Mouse (Mus musculus) erythroid progenitor cell, adult 5-6 weeks (primary cell): ENCODE measurements around the gene Gm15217. TPM values are rescaled to one million over a fixed set of nuclear protein-coding genes. Genes with fewer than 3 reads are reported as not detected.

ENCODE experiments used
- ATAC-seq: replicated peaks from 2 replicates; pipeline ENCODE4 v1.8.0; 2016; ENCODE audit warnings: moderate number of reproducible peaks, mild to moderate bottlenecking, moderate TSS enrichment, inconsistent platforms; ENCODE audit not compliant: poor library complexity, low FRiP score, severe bottlenecking
- total RNA-seq, 2 experiments: library from RNA; stranded (forward) in 1 of 2; stranded (reverse) in 1 of 2; fragments of 150-400 nt in 1 of 2; fragments of 186-747, 209-891 nt in 1 of 2; gene quantifications; 2 replicates each; pipeline versions ENCODE4 v1.2.3 to v1.2.4; 2015 to 2017; ENCODE audit warnings: low replicate concordance in 2 of 2

Gm15217 gene
- total RNA-seq (2015; ENCODE audit: low replicate concordance) (not detected in 2 replicates), total RNA-seq (2017; ENCODE audit: low replicate concordance) (not detected in 2 replicates)

GRCm38 (mm10) chr14:46379285-46379684 lies at the start of gene Gm15217:
Gene Gm15217, plus strand, starts transcription at chr14:46379414.
- no peak for ATAC-seq

DNA sequence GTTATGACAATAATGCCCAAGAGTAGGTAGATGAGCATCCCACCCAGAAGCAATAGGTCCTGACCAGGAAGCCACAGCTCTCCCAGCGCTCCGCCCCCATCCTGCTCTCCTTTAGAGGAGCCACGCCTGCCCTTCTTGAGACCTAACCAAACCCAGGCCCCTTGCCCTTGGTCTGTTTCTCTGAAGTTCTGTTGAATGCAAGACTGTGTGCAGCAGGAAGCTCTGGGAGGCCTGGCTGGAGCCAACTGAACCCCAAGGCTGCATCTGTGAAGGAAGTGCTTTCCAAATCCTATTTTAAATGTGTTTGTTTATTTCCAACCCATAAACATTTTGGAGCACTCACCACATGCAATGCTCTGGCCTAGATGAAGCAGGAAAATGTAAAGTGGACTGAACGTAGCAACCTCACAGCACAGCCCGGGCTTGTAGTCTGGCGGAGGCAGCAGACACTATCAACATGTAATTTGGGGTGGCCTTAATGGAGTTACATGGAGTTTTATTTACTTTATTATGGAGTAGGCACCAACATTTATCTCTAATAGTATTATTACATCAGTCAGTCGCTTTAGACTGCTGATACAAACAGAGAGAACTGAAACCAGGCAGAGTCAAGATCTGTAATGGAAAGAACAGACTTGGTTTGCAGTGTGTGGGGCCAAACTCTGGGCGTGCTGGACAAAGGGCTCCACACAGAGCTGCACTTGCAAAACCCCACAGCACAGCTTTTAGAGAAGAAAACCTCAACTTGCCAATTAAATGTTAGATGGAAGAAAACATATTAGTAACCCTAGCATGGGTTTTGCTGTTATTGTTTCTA lies 45.6 kb upstream of the Gm15217 start:
- ATAC-seq, result no peak

DNA sequence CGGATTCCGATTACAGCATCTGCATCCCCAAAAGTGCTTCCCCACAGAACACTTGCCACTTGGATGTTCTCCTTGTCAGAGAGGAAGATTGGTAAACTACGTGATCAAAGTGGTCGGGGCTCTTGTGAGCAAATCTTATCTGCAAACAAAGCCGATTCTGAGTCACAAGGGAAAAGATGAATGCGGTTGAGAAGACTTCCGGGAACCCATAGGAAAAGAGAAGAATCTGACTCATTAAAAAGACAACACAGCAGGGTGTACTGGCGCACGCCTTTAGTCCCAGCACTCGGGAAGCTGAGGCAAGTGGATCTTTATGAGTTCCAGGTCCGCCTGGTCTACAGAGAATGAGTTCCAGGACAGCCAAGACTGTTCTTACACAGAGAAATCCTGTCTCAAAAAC lies 40.4 kb upstream of the Gm15217 start:
- no peak for ATAC-seq

DNA sequence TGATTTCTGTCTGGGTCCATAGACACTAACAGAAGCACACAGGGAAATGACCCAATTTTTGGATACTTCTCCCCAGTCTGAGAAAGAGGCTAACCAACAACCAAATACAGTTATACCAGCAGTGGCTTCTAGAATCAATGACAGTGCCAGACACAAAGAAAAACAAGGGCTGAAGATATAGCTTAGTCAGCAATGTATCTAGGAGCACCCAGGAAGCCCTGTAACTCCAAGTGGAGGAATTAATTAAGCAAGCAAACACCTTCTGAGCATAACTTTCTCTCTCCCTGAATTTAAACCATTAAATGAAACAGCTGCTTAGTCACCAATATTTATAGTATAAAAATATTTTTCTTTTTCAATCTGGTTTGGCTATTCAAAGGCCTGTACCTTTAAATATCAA lies 34.5 kb upstream of the Gm15217 start:
- ATAC-seq, result no peak

GRCm38 (mm10) chr14:46357286-46357685 lies 21.9 kb upstream of the Gm15217 start:
- no peak for ATAC-seq

- ATAC-seq, result no peak
Measured at GRCm38 (mm10) chr14:46357696-46358095, 21.5 kb upstream of the Gm15217 start.

GRCm38 (mm10) chr14:46363209-46363608 lies 16.0 kb upstream of the Gm15217 start:
- ATAC-seq, result no peak

DNA sequence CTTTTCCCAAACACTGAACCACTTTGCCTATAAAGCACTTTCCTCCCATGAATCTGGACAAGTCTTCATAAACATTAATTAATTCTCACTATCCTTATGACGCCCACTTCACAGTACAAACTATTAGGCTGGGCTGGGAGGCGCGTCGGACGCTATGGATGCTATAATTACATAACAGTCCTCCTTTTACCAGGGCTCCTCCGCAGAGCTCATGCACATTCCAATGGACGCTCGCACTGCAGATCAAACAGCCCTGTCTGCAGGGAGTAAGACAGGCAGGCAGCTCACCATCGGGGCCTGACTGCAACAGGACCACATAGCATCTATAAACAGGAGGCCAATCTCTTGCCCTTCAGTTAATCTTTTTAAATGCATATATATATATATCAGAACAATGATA lies 6.8 kb upstream of the Gm15217 start:
- ATAC-seq, result no peak

DNA sequence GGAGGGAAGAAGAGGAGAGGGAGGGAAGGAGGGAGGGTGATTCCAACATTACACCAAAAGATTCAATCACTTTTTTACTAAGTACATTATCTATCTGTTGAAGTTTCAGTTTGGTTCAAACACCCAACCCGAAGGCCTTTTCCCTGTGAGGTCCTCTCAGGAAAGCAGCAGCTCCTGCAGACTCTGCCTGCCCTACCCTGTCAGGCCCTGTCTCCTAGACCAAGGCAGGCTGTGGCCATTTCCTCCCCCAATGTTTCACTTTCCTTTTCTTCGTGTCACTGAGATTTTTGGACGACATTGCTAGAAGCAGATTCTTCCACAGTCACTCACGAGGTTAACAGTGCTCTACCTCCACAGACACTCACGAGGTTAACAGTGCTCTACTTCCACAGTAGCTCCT lies 3.4 kb upstream of the Gm15217 start:
- ATAC-seq, result no peak

GRCm38 (mm10) chr14:46380286-46380721 lies 1.1 kb downstream of the Gm15217 start:
- ATAC-seq, result no peak

DNA sequence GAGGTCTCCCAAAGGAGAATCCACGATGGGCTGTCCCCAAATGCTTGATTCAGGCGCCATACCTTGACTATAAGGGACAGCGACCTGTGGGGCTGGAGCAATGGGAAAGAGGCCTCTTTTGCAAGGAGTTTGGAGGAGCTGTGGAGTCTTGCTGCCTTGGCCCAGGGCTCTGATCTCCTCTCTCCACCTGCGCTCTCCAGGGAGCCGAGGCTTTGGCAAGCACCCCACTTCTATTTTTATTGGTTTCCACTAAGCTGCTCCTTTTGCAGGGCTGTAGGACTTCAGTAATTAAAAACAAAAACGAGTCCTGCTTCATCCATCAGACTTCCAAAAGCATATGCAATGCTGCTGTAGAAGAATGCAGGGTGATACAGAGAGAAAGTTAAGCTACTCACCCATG lies 2.2 kb downstream of the Gm15217 start:
- no peak for ATAC-seq

GRCm38 (mm10) chr14:46384946-46385691 lies 5.9 kb downstream of the Gm15217 start:
- ATAC-seq, result no peak

DNA sequence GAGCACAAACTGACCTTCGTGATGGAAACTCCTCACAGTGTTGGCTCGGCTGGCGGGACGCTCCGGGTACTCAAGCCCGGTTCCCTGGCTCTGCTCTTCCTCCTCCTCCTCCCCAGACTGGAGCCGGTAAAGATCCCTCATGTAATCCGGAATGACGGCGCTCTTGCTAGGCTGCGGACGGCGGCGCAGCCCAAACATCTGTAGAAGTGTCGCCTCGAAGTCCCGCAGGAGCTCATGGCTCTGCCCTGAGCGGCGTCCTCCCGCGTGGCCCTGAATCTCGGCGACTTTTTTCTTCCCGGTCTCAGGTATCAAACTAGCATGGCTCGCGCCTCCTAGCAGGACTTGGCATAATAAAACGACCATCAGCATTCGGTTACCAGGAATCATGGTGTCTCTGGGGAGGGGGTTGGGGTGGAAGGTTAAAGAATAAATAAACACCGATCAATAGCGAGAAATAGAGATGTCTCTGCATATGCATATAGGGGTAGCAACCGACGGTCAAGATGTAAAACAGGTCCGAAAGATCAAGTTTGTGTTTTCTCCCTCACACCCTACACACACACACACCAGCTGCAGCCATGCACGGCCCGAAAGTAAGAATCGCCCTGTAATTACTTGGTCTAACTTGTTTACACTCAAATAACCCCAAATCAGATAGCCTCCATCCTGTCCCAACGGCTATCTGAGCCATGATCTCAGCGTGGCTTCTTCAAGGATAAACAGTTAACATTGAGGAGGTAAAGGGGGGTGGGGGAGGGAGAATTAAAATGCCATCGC lies 6.7 kb downstream of the Gm15217 start:
- no peak for ATAC-seq

DNA sequence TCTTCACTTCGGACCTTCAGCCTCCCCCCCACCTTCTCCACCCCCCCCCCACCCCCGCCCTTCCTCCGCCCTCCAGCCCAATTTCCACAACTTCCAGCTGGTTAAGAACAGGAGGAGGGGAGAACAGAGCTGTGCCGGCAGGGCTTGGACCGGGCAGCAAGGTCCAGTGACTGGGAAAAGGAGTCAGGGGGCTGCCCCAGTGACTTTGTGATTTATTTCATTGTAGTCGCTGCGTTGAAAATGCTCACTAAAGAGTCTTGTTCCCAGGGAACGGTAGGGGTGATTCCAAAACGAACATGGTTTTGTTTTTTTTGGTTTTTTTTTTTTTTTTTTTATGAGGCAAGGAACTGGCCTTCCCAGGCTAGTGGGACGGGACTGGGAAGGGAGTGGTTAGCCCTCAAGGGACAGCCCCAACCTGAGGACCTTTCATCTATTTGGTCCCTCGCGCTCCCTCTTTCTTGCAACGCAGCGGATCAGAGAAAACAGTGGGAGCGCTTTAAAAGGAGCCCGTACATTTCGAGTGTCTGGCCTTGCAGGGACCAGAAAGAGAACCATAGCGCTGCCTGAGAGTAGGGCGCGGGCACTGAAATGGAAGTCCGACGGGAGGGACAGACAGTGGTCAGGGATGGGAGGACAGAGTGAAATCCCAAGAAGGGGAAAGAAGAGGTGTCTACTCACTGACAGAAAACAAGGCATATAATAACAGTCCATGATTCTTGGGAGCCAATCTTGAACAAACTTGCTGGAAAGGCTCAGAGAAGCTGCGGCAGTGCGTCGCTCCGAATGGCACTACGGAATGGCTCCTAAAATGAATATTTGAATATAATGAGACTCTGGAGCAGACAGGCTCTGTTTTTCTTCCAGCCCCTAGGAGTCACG lies 7.5 kb downstream of the Gm15217 start:
- no peak for ATAC-seq

GRCm38 (mm10) chr14:46387357-46387671 lies 8.1 kb downstream of the Gm15217 start:
- ATAC-seq, result no peak

GRCm38 (mm10) chr14:46387821-46388481 lies 8.7 kb downstream of the Gm15217 start:
- ATAC-seq, result no peak

- ATAC-seq, result no peak
Measured at GRCm38 (mm10) chr14:46388636-46389035, 9.4 kb downstream of the Gm15217 start.

DNA sequence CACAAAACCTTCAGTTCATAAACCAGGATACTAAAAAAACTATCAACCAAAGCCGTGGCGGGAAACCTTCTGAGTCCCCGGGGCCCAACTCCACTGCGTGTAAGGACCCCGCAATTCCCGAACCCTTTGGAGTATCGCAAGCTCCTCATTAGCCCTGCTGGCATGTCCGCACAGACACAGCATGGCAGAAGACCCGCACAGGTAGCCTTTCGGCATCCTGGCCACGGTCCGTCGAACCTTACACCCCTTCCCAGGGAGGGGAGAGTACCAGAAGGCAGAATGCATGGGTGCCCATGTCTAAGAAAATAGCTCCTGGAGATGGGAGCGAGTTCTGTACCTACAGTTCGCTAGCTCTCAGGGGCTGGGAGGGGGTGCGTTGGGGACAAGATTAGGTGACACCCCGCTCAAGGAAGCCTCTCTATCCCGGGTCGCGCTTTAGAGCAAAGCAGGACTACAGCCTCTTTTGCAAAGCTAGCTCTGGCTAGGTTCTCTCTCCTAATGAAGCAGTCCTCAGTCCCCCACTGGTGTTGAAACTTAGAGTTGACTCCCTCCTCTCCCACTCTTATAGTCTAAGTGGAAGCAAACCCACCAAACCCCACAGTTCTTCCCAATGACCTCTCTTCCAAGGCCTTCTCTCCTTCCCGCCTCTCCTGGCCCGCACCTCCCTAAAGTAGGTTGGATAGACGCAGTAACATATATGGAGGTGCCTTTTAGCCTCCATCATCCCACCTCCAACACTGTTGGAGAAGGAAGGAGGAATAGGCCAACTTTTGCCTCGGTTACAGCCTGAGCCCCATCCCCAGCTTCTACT lies 10.4 kb downstream of the Gm15217 start:
- ATAC-seq, result no peak
